Mouse (Mus musculus) T-helper 2 cell (primary cell): ENCODE data around the gene Kdm2a.

Experiments
- in situ Hi-C: fragments of 300-600 bp; cut with MboI, MseI; formaldehyde crosslinking; loops from one replicate; pipeline ENCODE4 v1.15.1; 2025; ENCODE audit warnings: high pct_unique_total_duplicates

Gene Kdm2a

GRCm38 (mm10) chr19:4330603-4331002 is 67.5 kb downstream of the Kdm2a start:
- in situ Hi-C loops = no loop called here

GRCm38 (mm10) chr19:4328737-4329304 is 69.3 kb downstream of the Kdm2a start:
- in situ Hi-C loops = no loop called here

GRCm38 (mm10) chr19:4326881-4327280 is 71.2 kb downstream of the Kdm2a start:
- in situ Hi-C loops = no loop called here

GRCm38 (mm10) chr19:4326106-4326505 is 72.0 kb downstream of the Kdm2a start:
- in situ Hi-C loops = no loop called here

- in situ Hi-C loops = no loop called here
Observed at GRCm38 (mm10) chr19:4322134-4322533, 76.0 kb downstream of the Kdm2a start.

- in situ Hi-C loops = no loop called here
Observed at GRCm38 (mm10) chr19:4321622-4322021, 76.5 kb downstream of the Kdm2a start.

- in situ Hi-C loops = no loop called here
Observed at GRCm38 (mm10) chr19:4319272-4319671, 78.8 kb downstream of the Kdm2a start.

- in situ Hi-C loops = no loop called here
Observed at GRCm38 (mm10) chr19:4317181-4317580, 80.9 kb downstream of the Kdm2a start.

DNA sequence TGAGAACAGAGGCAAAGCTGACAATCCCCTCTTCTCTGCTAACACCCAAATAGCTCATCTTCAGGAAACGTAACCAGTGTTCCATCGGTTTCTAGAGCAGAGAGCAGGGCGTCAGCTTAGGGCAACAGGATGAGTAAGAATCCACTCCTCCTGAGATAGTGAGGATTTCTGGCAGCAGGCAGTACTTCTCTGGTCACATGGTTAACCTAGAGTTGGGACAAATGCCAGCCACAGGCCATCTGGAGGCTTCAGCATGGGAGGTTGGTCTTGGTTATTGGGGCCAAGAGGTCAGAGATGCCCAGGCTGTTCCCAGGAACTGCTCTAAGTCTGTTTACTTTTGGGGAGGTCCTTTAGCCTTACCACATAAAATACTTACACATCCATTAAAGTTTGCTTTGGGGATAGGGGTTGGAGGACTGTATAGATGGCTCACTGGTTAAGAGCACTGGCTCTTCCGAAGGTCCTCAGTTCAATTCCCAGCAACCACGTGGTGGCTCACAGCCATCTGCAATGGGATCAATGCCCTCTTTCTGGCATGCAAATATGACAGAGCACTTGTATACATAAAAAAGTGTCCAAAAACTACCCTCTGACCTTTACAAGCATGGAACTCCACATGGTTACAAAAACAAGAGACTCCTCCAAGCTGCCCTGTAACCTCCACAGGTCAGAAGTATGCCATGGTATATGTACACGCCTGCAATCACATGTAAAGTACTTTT is 82.7 kb downstream of the Kdm2a start:
- in situ Hi-C loops = no loop called here

DNA sequence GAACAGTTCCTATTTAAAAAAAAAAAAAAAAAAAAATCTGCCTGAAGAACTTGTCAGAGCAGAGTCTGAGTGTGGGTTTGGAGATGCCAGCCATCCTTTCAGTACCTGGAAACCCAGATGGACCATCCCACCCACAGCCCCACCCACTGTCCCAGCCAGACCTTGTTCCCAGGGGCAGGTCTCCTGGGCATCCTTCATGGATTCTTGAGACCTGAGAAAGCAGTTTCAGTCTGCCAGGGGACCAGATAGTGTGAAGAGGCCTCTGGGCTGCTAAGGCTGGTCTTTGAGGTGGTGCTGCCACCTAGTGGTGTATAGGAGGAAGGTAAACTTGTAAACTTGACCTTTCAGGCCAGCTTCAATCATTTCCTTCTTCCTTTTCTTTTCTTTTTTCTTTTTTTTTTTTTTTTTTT is 88.3 kb downstream of the Kdm2a start:
- in situ Hi-C loops = no loop called here

DNA sequence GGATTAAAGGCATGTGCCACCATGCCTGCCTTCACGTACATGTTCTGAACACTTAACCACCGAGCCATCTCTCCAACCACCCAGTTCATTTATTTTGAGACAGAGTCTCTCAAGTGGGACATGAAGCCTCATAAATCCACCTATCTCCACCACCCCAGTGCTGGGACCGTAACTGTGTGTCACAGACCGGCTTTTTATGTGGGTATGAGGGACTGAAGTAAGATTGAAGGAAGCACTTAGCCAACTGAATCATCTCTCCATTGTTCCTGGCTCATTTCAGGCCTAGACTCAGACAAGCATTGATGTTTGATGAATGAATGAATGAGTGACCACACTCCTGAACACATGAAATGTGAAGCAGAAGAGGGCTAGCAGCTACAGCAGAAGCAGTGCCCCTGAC is 88.8 kb downstream of the Kdm2a start:
- in situ Hi-C loops = no loop called here

GRCm38 (mm10) chr19:4306190-4306577 is 91.9 kb downstream of the Kdm2a start, which contains the start of gene Grk2:
Gene Grk2, minus strand, starts transcription at chr19:4306222.
- in situ Hi-C loops = no loop called here

DNA sequence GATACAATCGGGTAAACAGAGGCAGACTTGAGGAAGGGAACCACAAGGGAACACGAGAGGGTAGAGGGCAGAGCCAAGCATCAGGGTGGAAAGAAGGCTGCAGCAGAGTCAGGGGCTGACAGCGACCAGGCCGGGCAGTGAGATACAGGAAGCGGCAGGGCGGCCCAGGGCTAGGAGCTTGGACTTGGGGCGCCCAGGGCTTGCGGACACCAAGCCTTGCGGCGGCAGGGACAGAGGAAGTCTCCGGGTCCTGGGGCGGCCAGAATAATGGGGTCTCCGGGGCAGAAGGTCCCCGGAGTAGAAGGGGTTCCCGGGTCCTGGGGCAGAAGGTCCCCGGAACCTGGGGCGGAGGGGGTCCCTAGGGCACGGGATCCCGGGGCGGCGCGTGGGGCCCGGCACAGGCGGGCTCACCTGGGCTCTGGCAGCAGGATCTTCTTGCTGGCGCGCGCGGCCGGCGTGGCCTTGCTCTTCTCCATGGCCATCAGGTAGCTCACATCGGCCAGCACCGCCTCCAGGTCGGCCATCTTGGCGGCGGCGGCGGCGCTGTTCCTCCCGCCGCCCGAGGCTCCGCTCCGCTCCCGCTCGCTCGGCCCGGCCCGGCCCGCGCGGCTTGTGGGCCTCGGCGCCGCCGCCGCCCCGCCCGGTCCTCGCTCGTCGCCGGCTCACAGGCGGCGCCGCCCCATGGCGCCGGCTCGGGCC is 92.4 kb downstream of the Kdm2a start:
- in situ Hi-C loops = no loop called here

DNA sequence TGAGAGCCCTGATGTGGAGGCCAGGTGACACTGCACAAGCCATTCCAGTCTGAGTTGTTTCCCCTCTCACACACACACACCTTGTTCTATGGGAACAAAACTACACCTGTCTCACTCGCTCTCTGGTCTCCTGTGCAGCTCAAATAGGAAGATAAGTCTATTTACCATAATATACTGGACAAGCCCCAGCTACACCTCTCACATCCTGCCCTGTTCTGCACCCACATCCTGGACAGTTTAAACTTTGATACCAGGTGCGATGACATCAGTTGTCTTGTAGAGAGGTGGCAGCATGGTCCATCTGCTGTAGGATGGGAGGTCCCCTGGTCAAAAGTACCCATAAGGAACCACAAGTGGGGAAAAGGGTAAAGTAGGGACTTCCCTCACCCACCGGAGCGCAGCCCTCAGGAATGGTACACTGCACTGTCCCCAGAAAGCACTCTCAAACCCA is 93.2 kb downstream of the Kdm2a start:
- in situ Hi-C loops = no loop called here

DNA sequence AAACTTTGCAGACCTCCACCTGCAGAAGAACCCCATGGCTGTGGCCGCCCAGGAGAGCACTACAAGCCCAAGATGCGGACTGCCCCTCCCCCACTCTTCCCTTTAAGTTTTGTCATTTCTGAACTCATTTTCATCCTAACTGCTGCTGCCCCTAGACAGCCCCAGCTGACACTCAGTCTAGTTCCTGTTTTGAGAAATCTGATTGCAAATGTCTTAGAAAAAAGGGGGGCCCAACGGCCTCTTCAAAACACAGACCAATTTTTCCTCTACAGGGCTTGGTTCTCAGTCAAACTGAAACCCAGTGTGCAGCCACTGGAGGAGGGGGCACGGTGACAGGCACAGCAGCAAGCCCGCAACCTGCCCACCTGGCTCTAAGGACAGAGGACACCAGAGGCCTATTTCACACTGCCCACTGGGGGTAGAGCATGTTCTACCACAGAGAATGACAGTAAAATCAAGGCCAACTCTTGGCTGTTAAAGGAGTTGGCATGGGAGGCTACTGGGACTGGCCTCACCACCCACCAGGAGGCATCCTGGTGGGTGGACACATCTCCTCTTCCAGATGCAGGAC is 93.7 kb downstream of the Kdm2a start:
- in situ Hi-C loops = no loop called here

- in situ Hi-C loops = no loop called here
Observed at GRCm38 (mm10) chr19:4303640-4303995, 94.5 kb downstream of the Kdm2a start.

- in situ Hi-C loops = no loop called here
Observed at GRCm38 (mm10) chr19:4302936-4303639, 95.0 kb downstream of the Kdm2a start.

DNA sequence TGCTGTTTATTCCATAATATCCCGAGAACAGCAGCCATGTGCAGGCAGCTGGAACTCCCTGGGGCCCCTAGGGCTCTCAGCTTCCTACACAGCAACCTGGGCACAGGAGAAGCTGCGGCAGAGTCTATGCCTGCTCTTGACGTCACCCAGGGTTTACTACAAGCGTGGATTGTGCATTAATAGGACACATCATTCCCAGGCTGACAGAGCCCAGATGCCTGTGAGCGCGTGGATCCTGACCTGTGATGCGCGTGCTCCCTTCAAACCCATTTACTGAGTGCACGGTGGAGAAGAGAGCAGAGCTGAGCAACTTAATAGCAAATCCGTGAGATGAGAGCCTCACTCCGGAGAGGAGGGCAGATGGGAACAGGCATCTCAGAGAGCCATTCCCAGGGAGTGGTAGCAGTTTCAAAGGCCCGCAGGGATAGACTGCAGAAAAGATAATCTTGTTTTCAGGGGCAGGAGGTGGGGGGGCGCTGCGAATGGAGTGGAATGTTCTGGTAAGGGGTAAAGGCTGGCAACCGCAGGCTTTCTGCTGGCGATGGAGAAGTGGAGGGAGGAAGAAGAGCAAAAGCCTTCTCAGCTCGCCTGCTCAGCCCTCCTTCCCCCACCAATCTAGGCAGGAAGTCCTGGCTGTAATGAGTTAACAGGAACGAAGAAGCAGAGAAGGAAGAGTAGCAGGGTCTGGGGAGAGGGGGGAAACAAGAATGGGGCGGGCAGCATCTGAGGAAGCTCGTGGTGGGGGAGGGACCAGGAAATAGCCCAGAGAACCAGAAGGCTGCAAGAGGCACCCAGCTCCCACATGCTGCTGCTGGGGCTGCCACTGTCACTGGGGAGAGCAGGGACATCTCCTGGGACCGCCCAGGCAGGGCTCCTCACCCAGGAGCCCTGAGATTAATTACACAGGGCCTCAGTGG is 96.1 kb downstream of the Kdm2a start:
- in situ Hi-C loops = no loop called here

- in situ Hi-C loops = no loop called here
Observed at GRCm38 (mm10) chr19:4300852-4301734, 97.0 kb downstream of the Kdm2a start.

DNA sequence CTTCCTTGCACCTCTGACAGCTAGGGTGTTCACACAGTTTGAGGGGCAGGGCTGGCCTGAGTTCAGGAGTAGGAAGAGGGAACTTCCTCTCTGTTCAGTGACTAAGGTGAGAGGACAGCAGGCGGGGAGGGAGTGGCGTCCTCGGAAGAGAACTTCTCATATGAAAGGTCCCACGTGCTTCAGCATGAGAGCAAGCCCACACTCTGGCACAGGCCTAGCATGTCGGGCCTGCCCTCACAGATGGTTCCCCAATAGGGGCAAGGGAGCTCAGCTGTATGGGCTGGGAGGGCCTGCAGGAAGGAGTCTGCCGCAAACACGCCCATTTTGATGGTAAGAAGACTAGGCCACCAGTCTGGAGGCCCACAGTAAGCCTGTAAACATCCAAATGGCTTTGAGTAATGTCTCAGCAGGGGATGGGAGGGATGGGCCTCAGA is 97.8 kb downstream of the Kdm2a start:
- in situ Hi-C loops = no loop called here
